Mouse (Mus musculus): ENCODE measurements at regions not wholly inside any gene's neighbourhood (a gene's known extent, or its start where the extent isn't known, plus 50 kb on each side); places are given as distances from the start of the nearest gene placed in this dataset.
"Not testable (repeated sequence)": the region's sequence is repeated elsewhere in the genome, so short reads cannot be mapped to it uniquely, and the experiment has no call there.

GRCm38 (mm10) chr8:126812777-126813176, 132.9 kb downstream of the Tomm20 start:
- H3K27ac ChIP-seq (ENCODE audit: insufficient read depth, low read depth, low read length), result no peak overlapping the region
- H3K4me1 ChIP-seq (ENCODE audit: control insufficient read depth, insufficient read depth, low read length), result peaks cover 25% of the 10 kb centered on the region
- TF ChIP-seq POLR2A (IDR thresholded peaks at IDR 0.05; ENCODE audit: borderline replicate concordance, low read depth, low read length), result no peak
- TF ChIP-seq CTCF (IDR thresholded peaks at IDR 0.05; ENCODE audit: low read depth, low read length), result no peak
- H3K4me3 ChIP-seq (ENCODE audit: insufficient read depth, low read length), result no peak overlapping the region

GRCm38 (mm10) chr8:126811358-126811757, 134.3 kb downstream of the Tomm20 start:
- H3K4me3 ChIP-seq (ENCODE audit: insufficient read depth, low read length); H3K27ac ChIP-seq (ENCODE audit: insufficient read depth, low read depth, low read length): not testable (repeated sequence)
- H3K4me1 ChIP-seq (ENCODE audit: control insufficient read depth, insufficient read depth, low read length), result peaks cover 35% of the 10 kb centered on the region

GRCm38 (mm10) chr8:126810516-126810915, 135.1 kb downstream of the Tomm20 start:
- TF ChIP-seq CTCF (IDR thresholded peaks at IDR 0.05; ENCODE audit: low read depth, low read length) (no peak), POLR2A (IDR thresholded peaks at IDR 0.05; ENCODE audit: borderline replicate concordance, low read depth, low read length) (no peak)
- Histone ChIP-seq H3K4me1 (ENCODE audit: control insufficient read depth, insufficient read depth, low read length) (peaks cover 36% of the 10 kb centered on the region), H3K4me3 (ENCODE audit: insufficient read depth, low read length) (no peak overlapping the region), H3K27ac (ENCODE audit: insufficient read depth, low read depth, low read length) (no peak overlapping the region)

GRCm38 (mm10) chr8:126809321-126809720, 136.3 kb downstream of the Tomm20 start:
- TF ChIP-seq POLR2A (IDR thresholded peaks at IDR 0.05; ENCODE audit: borderline replicate concordance, low read depth, low read length) (no peak), CTCF (IDR thresholded peaks at IDR 0.05; ENCODE audit: low read depth, low read length) (no peak)
- Histone ChIP-seq H3K4me1 (ENCODE audit: control insufficient read depth, insufficient read depth, low read length) (peaks cover 38% of the 10 kb centered on the region), H3K27ac (ENCODE audit: insufficient read depth, low read depth, low read length) (no peak overlapping the region), H3K4me3 (ENCODE audit: insufficient read depth, low read length) (no peak overlapping the region)

GRCm38 (mm10) chr8:126808496-126808895, 137.1 kb downstream of the Tomm20 start:
- TF ChIP-seq POLR2A (IDR thresholded peaks at IDR 0.05; ENCODE audit: borderline replicate concordance, low read depth, low read length) (no peak), CTCF (IDR thresholded peaks at IDR 0.05; ENCODE audit: low read depth, low read length) (no peak)
- H3K4me3 ChIP-seq (ENCODE audit: insufficient read depth, low read length), result no peak overlapping the region
- no peak overlapping the region for H3K27ac ChIP-seq (ENCODE audit: insufficient read depth, low read depth, low read length)
- H3K4me1 ChIP-seq (ENCODE audit: control insufficient read depth, insufficient read depth, low read length), result peaks cover 41% of the 10 kb centered on the region

GRCm38 (mm10) chr8:126807171-126807768, 138.4 kb downstream of the Tomm20 start:
- no peak overlapping the region for H3K4me3 ChIP-seq (ENCODE audit: insufficient read depth, low read length)
- H3K27ac ChIP-seq (ENCODE audit: insufficient read depth, low read depth, low read length), result peak overlapping the region; percentile 78
- H3K4me1 ChIP-seq (ENCODE audit: control insufficient read depth, insufficient read depth, low read length), result peaks cover 53% of the 10 kb centered on the region
- TF ChIP-seq POLR2A (IDR thresholded peaks at IDR 0.05; ENCODE audit: borderline replicate concordance, low read depth, low read length) (no peak), CTCF (IDR thresholded peaks at IDR 0.05; ENCODE audit: low read depth, low read length) (no peak)

GRCm38 (mm10) chr8:126806591-126806990, 139.1 kb downstream of the Tomm20 start:
- TF ChIP-seq CTCF (IDR thresholded peaks at IDR 0.05; ENCODE audit: low read depth, low read length) (no peak), POLR2A (IDR thresholded peaks at IDR 0.05; ENCODE audit: borderline replicate concordance, low read depth, low read length) (no peak)
- Histone ChIP-seq H3K27ac (ENCODE audit: insufficient read depth, low read depth, low read length) (peak overlapping the region; percentile 78), H3K4me1 (ENCODE audit: control insufficient read depth, insufficient read depth, low read length) (peaks cover 54% of the 10 kb centered on the region), H3K4me3 (ENCODE audit: insufficient read depth, low read length) (no peak overlapping the region)

- H3K4me3 ChIP-seq (ENCODE audit: insufficient read depth, low read length), result no peak overlapping the region
- peaks cover 54% of the 10 kb centered on the region for H3K4me1 ChIP-seq (ENCODE audit: control insufficient read depth, insufficient read depth, low read length)
- H3K27ac ChIP-seq (ENCODE audit: insufficient read depth, low read depth, low read length), result peak overlapping the region; percentile 78
- TF ChIP-seq CTCF (IDR thresholded peaks at IDR 0.05; ENCODE audit: low read depth, low read length), result no peak
- TF ChIP-seq POLR2A (IDR thresholded peaks at IDR 0.05; ENCODE audit: borderline replicate concordance, low read depth, low read length), result no peak
These were observed 139.5 kb downstream of the Tomm20 start for GRCm38 (mm10) chr8:126806181-126806560.

- no peak overlapping the region for H3K4me3 ChIP-seq (ENCODE audit: insufficient read depth, low read length)
- TF ChIP-seq CTCF (IDR thresholded peaks at IDR 0.05; ENCODE audit: low read depth, low read length) (no peak), POLR2A (IDR thresholded peaks at IDR 0.05; ENCODE audit: borderline replicate concordance, low read depth, low read length) (no peak)
- H3K4me1 ChIP-seq (ENCODE audit: control insufficient read depth, insufficient read depth, low read length), result peaks cover 54% of the 10 kb centered on the region
- H3K27ac ChIP-seq (ENCODE audit: insufficient read depth, low read depth, low read length), result peak overlapping the region; percentile 96
These were observed 140.1 kb downstream of the Tomm20 start for GRCm38 (mm10) chr8:126805365-126806180.

- H3K4me3 ChIP-seq (ENCODE audit: insufficient read depth, low read length), result 0 out of 2 replicates have a peak overlapping the region, but pooled peaks have one; percentile 3
- TF ChIP-seq POLR2A (IDR thresholded peaks at IDR 0.05; ENCODE audit: borderline replicate concordance, low read depth, low read length), result no peak
- TF ChIP-seq CTCF (IDR thresholded peaks at IDR 0.05; ENCODE audit: low read depth, low read length), result no peak
- peak overlapping the region; percentile 95 for H3K27ac ChIP-seq (ENCODE audit: insufficient read depth, low read depth, low read length)
- H3K4me1 ChIP-seq (ENCODE audit: control insufficient read depth, insufficient read depth, low read length), result peaks cover 57% of the 10 kb centered on the region
These were observed 141.5 kb downstream of the Tomm20 start for GRCm38 (mm10) chr8:126804115-126804514.

All from bone marrow macrophage, adult 2 months (primary cell).